Mouse (Mus musculus): ENCODE results near the gene Tspan7.

Gene Tspan7

GRCm38 (mm10) chrX:10556899-10557298 is 71.9 kb downstream of the Tspan7 start:
- no peak for DNase-seq

DNA sequence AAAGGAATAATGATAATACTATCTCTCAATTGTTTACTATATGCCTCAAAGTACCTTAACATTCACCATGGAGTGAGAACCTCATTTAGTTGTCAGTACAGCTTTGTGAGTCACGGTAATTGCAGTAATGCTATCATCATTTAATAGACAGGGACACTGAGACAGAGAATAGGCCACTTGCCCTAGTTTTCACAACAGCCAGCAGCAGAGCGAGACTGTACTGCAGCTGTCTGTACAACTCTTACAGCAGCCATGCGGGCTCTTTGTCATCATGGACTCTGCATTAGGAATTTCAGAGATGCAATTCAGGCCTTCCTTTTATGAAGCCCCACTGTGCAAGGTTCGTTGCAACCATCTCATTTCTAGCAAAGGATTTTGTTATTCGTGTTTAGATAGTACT is 72.6 kb downstream of the Tspan7 start:
- DNase-seq = peak; percentile 69

- no peak for DNase-seq
Observed at GRCm38 (mm10) chrX:10558625-10559024, 73.7 kb downstream of the Tspan7 start.

GRCm38 (mm10) chrX:10565811-10566210 is 80.9 kb downstream of the Tspan7 start:
- DNase-seq = no peak

GRCm38 (mm10) chrX:10574523-10574922 is 89.6 kb downstream of the Tspan7 start:
- peak; percentile 53 for DNase-seq

DNA sequence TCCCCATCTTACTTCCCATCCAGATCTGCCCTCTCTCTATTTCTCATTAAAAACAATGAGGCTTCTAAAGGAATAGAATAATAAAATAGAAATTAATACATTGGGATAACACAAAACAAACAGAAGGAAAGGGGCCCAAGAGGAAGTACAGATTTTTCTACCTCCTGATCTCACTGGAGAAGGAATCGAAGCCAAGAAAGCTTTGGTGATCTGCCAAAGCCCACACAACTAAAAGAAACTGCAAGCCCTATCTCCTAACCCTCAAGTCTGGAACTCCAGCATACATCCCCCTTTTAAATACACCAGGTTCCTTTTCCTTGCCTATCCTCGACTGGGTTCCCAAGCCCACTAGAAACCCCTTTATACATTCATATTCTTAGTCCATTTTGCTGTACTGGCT is 90.4 kb downstream of the Tspan7 start:
- no peak for DNase-seq

DNA sequence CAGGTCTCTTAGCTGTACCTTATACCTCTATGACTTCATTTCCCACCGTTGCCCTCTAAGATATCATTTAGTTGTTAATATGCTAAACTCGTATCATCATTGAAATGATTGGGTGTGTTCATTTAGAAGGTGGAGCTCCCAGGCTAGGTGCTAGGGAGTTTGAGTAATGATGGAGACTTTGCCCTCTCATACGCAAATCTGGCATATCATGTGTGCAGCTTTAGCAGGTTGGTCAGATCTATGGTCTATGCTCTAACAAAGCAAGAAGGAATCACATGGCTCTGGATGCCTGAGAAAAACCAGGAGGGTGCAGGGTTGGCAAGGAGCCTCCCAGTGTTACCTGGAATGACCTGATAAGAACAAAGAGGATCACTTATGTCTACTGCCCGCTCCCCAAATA is 91.4 kb downstream of the Tspan7 start:
- DNase-seq = no peak

DNA sequence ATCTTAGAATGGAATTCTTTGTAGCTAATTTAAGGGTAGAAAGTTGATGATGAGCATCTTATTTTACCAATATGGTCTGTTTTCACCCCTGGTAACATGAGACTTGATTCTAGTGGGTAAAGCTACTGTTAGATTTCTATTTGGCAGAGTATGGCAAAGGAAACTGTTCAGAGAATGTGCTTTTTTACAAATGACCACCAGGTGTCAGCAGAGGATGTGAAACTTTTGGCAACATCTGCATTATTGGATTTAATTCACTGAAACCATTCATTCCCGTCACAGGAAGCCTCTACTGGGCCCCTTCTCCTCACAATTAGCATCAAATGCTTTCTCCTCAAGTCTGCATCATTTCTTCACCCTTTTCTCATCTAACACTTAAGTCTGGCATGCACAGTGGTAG is 92.4 kb downstream of the Tspan7 start:
- DNase-seq = peak; percentile 59

DNA sequence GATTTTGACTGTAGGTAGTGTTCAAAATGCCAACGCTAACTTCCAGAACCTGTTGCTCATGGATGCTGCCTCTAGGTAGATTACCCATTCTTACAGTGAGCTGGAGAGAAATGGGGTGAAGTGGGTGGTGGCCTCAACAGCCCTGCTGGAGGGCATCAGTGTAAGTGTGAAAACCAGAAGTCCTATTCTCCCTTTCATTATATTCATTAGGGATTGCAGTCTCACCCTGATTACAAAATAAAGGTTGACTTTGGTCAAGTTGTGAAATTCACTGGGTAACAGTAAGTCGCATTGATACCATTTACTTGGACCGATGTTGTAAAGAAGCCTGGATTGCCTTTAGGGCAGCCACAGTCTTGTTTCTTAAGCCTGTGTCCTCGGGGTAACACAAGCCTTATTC is 97.8 kb downstream of the Tspan7 start:
- no peak for DNase-seq

DNA sequence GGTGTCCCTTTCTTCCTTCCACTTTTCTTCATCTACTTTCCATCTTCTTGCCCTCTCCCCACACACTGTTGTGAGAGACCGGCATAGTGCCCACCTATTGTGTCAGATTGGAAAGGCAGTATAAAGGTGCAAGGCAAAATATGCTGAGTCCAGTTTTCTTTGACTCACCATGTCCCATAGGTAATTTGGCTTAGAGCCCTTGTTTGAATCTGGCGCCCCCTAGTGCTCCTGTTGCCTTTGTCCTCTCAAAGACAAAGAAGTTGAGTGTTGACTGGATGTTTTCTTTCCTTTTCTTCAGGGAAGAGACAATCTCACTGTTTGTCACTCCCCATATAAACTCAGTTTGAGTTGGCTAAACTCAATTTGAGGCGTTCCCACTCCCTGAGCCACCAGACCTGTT is 107.3 kb downstream of the Tspan7 start:
- peak; percentile 37 for DNase-seq

DNA sequence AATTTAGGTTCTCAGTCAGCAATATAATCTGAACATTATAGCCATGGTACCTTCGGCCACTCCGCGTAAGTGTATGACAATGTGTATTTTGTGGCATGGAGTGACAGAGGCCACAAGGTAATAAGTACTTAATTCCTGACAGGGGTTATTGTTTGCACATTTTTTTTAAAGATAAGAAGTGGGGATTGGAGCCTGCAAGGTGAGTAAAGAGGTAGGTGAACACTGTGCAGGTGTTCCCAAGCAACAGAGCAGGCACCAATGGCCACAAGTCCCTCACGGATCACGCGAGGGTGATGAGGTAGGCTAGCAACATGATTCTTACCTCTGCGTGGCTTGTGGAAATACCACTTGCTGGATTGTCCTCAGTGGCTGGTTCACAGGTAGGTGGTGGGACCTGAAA is 108.6 kb downstream of the Tspan7 start:
- DNase-seq = no peak

DNA sequence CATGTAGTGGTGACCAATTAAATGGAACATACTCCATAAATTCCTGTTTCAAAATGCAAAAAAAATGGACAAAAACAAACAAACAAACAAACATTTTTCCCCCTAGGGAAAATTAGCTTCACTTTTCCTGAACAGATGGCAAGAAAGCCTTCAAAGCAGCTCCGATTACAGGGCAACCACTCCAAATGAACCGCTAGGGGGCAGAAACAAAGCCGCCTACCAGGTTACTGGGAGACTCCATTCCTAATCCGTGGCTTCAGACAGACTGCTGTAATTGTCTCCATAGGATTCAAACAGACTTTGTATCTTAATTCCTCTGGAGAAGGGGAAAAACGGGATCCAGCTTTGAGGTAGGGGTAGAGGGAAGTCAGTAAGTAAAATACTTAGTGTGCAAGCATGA is 132.2 kb downstream of the Tspan7 start:
- peak; percentile 66 for DNase-seq

GRCm38 (mm10) chrX:10641062-10641461 is 156.1 kb downstream of the Tspan7 start:
- DNase-seq = no peak

Measured in retina, postnatal 1 day (tissue).